Mouse (Mus musculus) liver, embryonic 14.5 days (tissue): ENCODE results near the gene Dnah17.

Experiments used
- CTCF ChIP-seq: IDR thresholded peaks from 2 replicates; pipeline ENCODE4 v1.5.1; 2016; ENCODE audit warnings: antibody characterized with exemption, low read depth, control low read depth
- EP300 ChIP-seq: IDR thresholded peaks from 2 replicates; pipeline ENCODE4 v1.6.1; 2016; ENCODE audit warnings: antibody characterized with exemption, low read depth

GRCm38 (mm10) chr11:118085961-118086360 lies 44.5 kb downstream of the Dnah17 start:
- no peak for TF ChIP-seq EP300
- no peak for TF ChIP-seq CTCF
